Mouse (Mus musculus) A20 (cell line): ENCODE measurements at regions not wholly inside any gene's neighbourhood (a gene's known extent, or its start where the extent isn't known, plus 50 kb on each side); places are given as distances from the start of the nearest gene placed in this dataset.
"Not testable (repeated sequence)": the region's sequence is repeated elsewhere in the genome, so short reads cannot be mapped to it uniquely, and the experiment has no call there.

ENCODE experiments used
- DNase-seq: peaks from one replicate; pipeline ENCODE4 v3.0.0-alpha.2; 2011; ENCODE audit warnings: low read depth, low spot score

DNA sequence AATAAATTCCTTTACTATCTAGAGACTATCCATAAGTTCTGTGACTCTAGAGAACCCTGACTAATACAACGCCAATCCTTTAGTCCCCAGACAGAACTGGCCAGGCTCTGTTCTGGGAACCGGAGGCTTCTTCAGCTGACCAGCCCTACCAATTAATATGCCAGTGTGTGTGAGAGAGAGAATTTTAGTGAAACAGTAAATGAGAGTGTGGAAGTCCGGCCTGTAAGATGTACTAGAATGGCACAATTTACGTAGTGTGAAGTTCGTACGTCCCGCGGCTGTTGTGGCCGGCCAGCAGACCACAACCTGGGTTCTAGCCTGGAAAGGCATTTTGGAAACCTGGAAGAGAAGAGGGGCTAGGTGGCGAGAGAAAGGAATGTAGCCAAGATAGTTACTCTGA, 83.7 kb upstream of the Lemd2 start:
- DNase-seq: not testable (repeated sequence)

DNA sequence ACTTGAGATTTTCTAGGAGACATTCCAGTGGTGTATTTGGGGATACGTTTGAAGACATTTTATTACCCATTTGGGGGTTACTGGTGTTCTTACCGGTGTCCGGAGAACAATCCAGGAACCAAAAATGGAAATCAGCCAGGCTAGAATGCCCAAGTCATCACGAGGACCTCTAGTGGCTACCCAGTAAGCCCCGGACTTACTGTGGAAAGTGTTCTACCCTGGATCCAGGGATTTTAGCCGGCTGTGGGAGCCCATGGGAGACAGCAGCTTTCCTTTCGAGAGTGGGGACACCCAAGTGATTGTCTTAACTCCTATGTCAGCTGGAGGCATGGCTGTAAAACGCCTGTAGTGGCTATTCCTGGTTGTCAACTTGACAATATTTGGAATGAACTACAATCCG, 77.0 kb upstream of the Lemd2 start:
- no peak for DNase-seq

DNA sequence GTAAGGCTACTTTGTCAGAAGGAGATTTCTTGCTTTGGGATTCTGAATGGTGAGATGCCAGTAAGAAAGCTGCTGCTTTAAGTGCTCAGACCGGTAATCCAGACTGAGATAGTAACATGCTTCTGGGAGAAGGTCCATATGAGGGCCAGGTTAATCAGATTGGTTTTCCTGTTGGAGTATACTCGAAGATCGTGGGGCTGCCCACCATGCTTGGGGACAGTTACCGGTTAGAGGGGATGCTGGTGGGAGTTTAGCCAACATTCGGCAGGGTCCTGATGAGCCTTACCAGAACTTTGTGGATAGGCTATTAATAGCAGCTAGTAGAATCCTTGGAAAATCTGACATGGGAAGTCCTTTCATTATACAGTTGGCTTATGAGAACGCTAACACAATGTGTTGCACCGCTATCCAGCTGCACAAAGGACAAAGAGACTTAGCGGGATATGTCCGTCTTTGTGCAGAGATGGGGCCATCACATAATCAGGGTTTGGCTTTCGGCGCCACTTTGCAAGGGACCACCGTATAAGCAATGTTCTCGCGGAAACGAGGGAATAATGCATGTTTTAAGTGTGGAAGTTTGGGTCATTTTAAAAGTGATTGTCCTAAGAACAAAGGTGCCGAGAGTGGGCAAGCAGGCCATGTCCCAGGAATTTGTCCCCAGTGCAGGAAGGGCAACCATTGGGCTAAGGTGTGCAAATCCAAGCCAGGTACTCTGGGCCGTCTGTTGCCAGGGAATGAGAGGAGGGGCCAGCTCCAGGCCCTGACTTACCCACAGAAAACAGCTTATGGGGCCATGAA, 75.4 kb upstream of the Lemd2 start:
- not testable (repeated sequence) for DNase-seq

DNA sequence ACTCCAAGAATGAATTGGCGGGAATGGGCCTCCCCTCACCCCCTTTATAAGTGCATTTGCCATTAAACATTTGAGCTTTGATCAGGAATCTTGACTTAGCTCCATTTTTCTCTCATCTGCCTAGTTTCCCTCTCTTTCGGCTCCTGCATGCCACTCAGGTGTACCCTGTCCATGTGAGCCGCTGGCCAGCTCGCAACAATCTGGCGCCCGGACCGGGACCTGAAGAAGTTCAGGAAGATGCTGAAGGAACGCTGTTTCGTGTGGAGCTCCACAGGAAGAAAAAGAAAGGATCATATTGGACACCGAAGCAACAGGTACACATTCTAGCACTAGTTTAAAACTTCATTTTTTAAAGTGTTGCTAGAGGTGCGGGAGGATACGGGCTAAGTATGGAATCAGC, 73.5 kb upstream of the Lemd2 start:
- not testable (repeated sequence) for DNase-seq

DNA sequence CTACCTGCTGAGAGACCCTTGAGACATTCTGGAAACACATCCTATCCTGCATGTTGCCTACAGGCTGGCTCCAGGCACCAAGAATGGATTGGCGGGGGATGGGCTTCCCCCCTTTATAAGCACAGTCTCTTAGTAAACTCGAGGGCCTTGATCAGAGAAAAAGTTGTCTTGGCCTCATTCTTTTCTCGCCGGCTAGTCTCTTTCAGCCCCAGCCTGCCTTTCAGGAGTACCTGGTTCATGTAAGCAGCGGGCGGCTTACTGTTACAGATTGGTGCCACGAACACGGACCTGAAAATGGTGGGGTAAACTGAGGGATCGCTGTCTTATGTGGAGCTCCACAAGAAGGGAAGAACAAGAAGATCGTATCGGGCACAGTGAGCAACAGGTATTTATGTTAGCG, 67.5 kb upstream of the Lemd2 start:
- DNase-seq: not testable (repeated sequence)

GRCm38 (mm10) chr17:27270776-27271175, 66.5 kb upstream of the Lemd2 start:
- not testable (repeated sequence) for DNase-seq

GRCm38 (mm10) chr17:27264607-27265006, 60.3 kb upstream of the Lemd2 start:
- not testable (repeated sequence) for DNase-seq

DNA sequence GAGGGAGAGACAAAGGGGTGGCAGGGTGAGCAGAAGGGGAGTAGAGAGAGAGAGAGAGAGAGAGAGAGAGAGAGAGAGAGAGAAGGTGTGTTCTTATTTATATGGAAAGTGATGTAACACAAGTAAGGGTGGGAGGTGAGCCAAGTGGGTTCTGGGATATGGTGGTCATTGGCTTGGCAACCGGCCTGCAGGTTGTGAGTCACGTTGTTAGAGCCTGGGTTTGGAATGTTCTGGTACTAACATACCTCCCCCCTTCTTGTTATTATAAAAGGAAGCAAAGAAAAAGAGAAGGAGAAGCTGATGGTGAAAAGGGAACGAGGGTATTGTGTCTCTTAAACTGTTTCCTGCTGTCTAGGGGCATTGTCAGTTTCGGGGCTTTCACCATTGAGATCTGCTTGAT, 58.3 kb upstream of the Lemd2 start:
- DNase-seq: no peak

DNA sequence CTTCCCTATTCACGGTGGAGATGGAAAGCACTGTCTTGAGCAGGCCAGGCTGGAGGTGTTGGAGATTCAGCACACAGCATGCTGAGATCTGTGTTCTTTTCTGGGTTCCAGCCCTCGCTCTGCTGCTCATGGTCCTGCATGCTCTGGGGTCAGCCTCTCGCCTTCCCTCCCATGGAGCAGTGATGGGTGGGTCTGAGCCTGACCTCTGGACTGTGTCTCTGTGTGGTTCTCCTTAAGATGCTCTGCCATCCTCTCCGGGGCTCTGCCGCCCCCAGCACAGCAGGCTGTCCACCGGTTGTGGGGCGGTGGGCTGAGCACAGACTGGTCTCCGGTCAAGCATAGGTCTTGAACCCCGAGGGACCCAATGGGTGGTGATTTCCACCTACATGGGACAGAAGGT, 57.7 kb upstream of the Lemd2 start:
- DNase-seq: no peak

DNA sequence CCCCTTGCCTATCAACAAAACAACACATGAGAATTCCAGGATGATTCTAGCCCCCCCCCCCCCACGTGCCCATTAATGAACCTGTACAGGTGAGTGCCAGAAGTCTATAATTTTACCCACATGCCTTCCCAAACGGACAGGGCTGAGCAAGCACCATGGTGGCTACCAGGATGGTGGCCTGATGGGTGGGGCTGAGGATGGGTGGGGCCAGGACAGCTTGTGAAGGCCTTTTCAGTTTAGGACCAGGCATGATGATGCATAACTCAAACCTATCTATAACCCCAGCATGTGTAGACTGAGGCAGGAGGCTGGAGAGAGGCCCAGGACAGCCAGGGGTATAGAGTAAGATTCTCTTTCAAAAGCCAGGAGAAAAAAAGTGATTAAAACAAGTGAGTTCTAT, 57.0 kb upstream of the Lemd2 start:
- no peak for DNase-seq

DNA sequence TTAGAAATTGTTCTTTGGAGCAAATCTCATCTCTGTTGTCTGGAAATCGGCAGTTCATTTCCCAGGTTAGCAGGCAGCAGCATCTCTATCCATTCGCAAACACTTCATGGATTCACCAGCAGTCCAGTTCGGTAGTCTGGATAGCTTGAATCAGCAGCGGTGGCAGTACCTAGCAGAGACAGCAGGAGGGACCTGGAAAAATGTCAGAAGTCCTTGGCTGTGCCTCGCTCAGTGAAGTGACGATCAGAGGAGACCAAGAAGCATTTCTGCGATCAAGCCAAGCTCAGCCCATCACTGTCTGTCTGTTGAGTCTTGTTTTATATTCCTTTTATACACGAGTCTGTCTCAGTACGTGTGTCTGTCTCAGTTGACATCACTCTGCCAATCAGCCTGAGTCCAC, 55.8 kb upstream of the Lemd2 start:
- no peak for DNase-seq

DNA sequence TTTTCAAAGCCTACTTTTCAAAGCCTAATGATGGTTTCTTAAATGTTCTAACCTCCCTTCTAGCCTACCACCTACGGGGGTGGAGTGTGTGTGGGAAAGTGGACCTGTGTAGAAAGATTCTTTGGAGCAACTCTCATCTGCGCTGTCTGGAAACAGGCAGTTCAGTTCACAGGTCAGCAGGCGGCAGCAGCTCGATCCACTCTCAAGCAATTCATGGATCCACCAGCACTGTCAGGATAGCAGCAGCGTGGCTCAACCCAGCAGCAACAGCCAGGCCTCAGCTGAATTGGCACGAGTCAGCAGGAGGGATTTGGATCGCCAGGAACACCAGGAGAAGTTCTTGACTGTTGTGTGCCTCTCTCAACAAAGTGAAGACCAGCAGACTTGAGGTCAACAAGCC, 53.1 kb upstream of the Lemd2 start:
- no peak for DNase-seq

DNA sequence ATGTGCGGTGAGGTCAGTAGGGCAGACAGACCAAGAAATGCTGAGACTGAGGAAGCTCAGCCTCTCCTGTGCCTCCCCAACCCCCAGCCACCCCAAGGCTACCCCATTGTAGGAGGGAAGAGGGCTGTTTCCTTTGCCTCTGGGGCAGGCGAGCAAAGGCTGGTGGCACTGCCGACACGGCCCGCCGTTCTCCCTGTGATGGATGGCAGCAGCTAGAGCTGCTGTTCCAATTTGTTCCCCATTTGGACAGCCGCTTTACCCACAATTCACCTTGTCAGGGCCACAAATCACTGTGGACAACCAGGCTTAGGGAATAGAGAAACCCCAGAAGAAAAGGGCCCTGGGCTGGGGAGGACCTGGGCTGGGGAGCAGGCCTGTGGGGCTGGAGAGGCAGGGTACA, 51.5 kb upstream of the Lemd2 start:
- no peak for DNase-seq
